Mouse (Mus musculus): ENCODE measurements around the gene Rnaseh2a. TPM values are rescaled to one million over a fixed set of nuclear protein-coding genes. Genes with fewer than 3 reads are reported as not detected.

The Rnaseh2a gene
- polyA plus RNA-seq (2012; ENCODE audit: insufficient read depth, insufficient read length, missing spikeins): 39.8 and 40.7 TPM in 2 replicates

DNA sequence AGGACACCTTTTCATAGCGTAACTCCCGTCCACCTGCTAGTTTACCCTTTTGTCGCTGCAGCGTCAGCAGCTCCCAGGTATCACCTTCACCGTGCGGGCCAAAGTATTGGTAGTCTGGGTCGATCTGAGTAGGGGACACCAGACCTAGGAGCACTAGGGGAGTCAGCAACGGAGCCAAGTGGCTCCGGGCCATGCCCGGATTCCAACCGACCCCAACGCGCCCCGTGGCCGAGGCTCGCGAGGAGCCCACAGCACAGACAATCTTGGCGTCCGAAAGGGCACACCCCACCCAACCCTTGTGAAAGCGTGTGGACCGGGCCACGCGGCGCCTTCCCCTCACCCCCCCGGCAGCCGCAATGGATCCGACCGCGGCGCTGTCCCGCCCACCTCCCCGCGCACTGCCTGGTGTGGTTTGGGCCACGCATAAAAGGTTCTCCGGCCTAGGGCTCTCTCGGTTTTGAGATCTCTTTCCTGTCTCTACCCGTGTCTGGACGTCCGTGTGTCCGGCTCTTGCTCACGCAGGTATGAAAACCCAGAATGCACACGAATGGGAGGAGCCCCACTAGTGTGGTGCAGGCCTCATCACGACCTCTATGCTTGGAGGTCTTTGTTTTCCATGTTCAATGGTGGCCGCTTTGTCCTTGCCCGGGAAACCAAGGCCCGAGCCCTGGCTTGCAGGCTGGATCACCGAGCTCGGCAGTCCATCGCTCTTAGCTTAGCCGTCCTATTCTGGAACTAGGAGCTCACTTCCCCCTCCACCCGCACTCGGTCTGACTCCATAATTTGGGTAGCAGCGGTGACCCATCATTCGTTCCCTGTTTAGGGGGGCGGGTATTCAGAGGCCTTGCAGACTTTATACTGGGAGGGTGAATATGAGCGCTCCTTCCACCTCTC is at the start of gene Rnaseh2a, which contains the start of the genes Gm49661 and Prdx2:
TSS of gene Rnaseh2a (minus strand) at position 527 of the 894 bp plus-strand sequence.
TSS of gene Gm49661 (minus strand) at position 193 of the 894 bp plus-strand sequence.
TSS of gene Prdx2 (plus strand) at position 347 of the 894 bp plus-strand sequence.
- TF ChIP-seq POLR2A (IDR thresholded peaks at IDR 0.05; ENCODE audit: borderline replicate concordance, low read depth, low read length) (peak; percentile 85; the same call in 1 of the 2 replicates), CTCF (IDR thresholded peaks at IDR 0.05; ENCODE audit: low read depth, low read length) (no peak)
- H3K4me3 ChIP-seq (ENCODE audit: insufficient read depth, low read length): peak within 1 kb of the TSS; percentile 80
- peak within 1 kb of the TSS; percentile 87 for H3K27ac ChIP-seq (ENCODE audit: insufficient read depth, low read depth, low read length)
- peaks cover 22% of the 10 kb centered on the region for H3K4me1 ChIP-seq (ENCODE audit: control insufficient read depth, insufficient read depth, low read length)

DNA sequence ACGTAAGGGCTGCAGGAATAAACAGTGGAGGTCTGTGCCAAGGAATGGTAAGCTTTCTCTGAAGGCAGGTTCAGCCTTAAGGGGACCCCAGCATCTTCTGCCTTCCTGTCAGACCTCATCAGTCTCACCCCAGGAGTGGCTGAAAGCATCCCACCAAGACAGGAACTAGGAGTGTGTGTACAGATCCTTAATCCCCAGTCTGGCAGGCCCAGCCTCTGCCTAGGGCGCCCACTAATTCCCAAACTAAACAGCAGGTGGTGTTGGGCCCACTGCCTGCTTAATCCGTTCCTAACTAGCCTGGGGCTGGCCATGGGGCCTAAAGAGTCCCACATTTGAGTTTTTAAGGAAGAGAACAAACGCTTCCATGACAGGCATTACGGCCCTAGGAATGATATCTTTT is 47.6 kb upstream of the Rnaseh2a start:
- Histone ChIP-seq H3K4me3 (ENCODE audit: insufficient read depth, low read length) (no peak overlapping the region), H3K27ac (ENCODE audit: insufficient read depth, low read depth, low read length) (no peak overlapping the region), H3K4me1 (ENCODE audit: control insufficient read depth, insufficient read depth, low read length) (no peaks in the 10 kb centered on the region)
- TF ChIP-seq CTCF (IDR thresholded peaks at IDR 0.05; ENCODE audit: low read depth, low read length): no peak
- TF ChIP-seq POLR2A (IDR thresholded peaks at IDR 0.05; ENCODE audit: borderline replicate concordance, low read depth, low read length): no peak

GRCm38 (mm10) chr8:85016724-85017123 is 47.2 kb upstream of the Rnaseh2a start:
- Histone ChIP-seq H3K27ac (ENCODE audit: insufficient read depth, low read depth, low read length) (no peak overlapping the region), H3K4me3 (ENCODE audit: insufficient read depth, low read length) (no peak overlapping the region), H3K4me1 (ENCODE audit: control insufficient read depth, insufficient read depth, low read length) (no peaks in the 10 kb centered on the region)
- TF ChIP-seq CTCF (IDR thresholded peaks at IDR 0.05; ENCODE audit: low read depth, low read length) (no peak), POLR2A (IDR thresholded peaks at IDR 0.05; ENCODE audit: borderline replicate concordance, low read depth, low read length) (no peak)

DNA sequence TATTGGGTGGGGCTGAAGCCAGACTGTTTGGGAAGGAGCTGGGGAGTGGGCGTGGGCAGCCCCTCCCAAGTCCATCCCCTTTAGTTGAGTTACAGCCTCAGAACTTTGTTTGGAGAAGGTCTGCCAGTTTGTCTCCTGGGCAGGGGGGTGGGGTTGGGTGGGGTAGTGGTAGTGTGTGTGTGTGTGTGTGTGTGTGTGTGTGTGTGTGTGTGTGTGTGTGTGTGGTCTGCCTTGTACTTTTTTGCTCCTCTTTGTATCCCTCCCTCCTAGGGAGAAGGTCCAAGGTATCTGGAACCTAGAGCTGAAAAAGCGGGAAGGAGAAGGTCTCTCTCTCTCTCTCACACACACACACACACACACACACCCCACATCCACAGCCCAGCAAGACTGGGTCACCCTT is 44.9 kb upstream of the Rnaseh2a start, which contains the start of gene Best2:
TSS of gene Best2 (minus strand) at position 101 of the 400 bp plus-strand sequence.
- Histone ChIP-seq H3K4me1 (ENCODE audit: control insufficient read depth, insufficient read depth, low read length) (no peaks in the 10 kb centered on the region), H3K27ac (ENCODE audit: insufficient read depth, low read depth, low read length) (no peak within 1 kb of the TSS), H3K4me3 (ENCODE audit: insufficient read depth, low read length) (no peak within 1 kb of the TSS)
- TF ChIP-seq POLR2A (IDR thresholded peaks at IDR 0.05; ENCODE audit: borderline replicate concordance, low read depth, low read length): no peak
- no peak for TF ChIP-seq CTCF (IDR thresholded peaks at IDR 0.05; ENCODE audit: low read depth, low read length)

DNA sequence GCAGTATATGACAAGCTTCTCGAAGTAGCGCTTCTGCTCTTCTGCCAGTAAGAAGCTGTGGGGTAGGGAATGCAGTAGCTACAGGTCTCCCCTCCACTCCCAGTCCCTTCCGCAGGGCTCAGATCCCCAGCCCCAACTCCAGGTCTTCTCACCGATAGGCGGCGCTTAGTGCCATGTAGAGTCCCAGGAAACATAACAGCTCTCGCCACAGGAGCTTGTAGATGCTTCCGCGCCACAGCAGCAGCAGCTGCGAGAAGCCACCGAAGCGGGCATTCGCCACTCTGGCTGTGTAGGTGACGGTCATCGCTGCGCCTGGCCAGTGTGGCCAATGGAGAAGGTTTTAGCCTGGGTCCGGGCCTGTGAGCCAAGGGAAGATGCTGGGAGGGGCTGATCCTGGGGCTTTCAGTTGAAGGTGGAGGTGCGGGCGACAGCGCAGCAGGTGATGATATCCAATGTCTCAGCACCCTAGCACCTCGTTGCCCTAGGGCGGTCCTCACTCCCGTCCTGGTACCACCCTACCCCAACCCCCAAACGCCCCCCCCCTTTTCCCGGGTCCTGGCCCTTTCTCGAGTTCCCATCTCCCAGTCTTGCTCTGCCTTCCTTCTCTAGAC is 43.8 kb upstream of the Rnaseh2a start:
- Histone ChIP-seq H3K4me1 (ENCODE audit: control insufficient read depth, insufficient read depth, low read length) (no peaks in the 10 kb centered on the region), H3K27ac (ENCODE audit: insufficient read depth, low read depth, low read length) (no peak overlapping the region), H3K4me3 (ENCODE audit: insufficient read depth, low read length) (no peak overlapping the region)
- TF ChIP-seq POLR2A (IDR thresholded peaks at IDR 0.05; ENCODE audit: borderline replicate concordance, low read depth, low read length) (no peak), CTCF (IDR thresholded peaks at IDR 0.05; ENCODE audit: low read depth, low read length) (peak; percentile 32; the same call in 1 of the 2 replicates)

DNA sequence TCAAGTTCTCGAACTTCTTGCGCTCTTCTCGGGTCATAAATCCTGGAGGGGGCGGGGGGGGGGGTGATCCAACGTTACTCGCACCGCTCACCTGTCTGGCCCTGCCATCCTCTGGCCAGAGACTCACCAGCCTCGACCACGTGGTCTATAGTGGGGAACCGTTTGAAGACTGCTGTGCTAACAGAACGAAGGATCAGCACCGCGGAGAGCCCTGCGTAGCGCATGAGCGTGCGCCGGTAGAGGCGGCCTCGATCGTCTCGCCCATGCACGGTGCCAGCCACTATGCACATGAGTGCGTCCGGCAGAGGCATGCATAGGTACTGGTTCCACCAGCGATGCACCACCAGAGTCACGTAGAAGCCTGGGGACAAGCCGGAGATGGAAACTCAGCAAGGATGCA is 41.7 kb upstream of the Rnaseh2a start:
- no peaks in the 10 kb centered on the region for H3K4me1 ChIP-seq (ENCODE audit: control insufficient read depth, insufficient read depth, low read length)
- no peak overlapping the region for H3K4me3 ChIP-seq (ENCODE audit: insufficient read depth, low read length)
- H3K27ac ChIP-seq (ENCODE audit: insufficient read depth, low read depth, low read length): no peak overlapping the region
- TF ChIP-seq POLR2A (IDR thresholded peaks at IDR 0.05; ENCODE audit: borderline replicate concordance, low read depth, low read length) (no peak), CTCF (IDR thresholded peaks at IDR 0.05; ENCODE audit: low read depth, low read length) (no peak)

DNA sequence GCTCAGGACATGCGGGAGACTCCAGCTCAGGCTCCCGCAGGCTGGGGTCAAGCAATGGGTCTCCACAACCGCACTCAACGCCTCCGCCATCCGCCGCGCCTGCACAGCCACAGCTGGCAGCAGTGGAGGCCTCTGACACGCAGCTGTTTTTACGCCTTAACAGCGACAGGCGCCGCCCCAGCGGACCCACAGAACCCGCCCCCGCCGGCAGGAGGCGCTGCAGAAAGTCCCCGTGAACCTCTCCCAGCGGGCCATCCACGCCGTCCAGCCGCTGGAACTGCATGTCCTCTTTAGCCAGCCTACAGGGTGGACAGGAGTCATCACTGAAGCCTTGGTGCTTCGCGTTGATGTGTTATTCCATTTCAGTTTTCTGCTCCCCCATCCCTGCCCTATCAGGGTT is 38.1 kb upstream of the Rnaseh2a start:
- Histone ChIP-seq H3K27ac (ENCODE audit: insufficient read depth, low read depth, low read length) (no peak overlapping the region), H3K4me1 (ENCODE audit: control insufficient read depth, insufficient read depth, low read length) (no peaks in the 10 kb centered on the region), H3K4me3 (ENCODE audit: insufficient read depth, low read length) (no peak overlapping the region)
- TF ChIP-seq POLR2A (IDR thresholded peaks at IDR 0.05; ENCODE audit: borderline replicate concordance, low read depth, low read length): no peak
- TF ChIP-seq CTCF (IDR thresholded peaks at IDR 0.05; ENCODE audit: low read depth, low read length): no peak

DNA sequence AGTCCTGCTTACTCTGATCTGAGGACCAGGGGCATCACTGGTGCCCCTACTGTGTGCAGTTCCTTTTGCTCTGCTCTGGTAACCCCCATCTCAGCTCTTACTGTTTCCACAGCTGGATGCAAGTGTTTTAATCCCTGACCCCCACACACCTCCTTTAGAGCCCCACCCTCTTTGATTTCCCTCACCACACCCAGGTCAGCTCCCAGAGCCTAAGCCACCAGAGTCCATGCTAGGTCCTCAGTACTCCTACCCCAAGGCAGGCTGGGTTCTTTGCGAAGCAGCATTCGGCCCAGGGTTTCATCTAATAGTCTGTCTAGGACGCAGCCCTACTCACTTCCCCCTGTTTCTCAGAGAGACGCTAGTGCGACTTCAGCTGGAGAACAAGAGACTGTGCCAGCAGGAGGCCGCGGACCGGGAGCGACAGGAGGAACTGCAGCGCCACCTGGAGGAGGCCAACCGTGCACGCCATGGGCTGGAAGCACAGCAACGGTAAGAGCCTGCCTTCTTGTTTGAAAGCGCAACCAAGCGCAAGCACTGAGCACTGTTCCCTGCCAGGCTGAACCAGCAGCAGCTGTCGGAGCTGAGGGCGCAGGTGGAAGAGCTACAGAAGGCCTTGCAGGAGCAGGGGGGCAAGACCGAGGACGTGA is 28.2 kb upstream of the Rnaseh2a start:
- no peak overlapping the region for H3K27ac ChIP-seq (ENCODE audit: insufficient read depth, low read depth, low read length)
- no peak for TF ChIP-seq POLR2A (IDR thresholded peaks at IDR 0.05; ENCODE audit: borderline replicate concordance, low read depth, low read length)
- peak; percentile 43; the same call in 1 of the 2 replicates for TF ChIP-seq CTCF (IDR thresholded peaks at IDR 0.05; ENCODE audit: low read depth, low read length)
- H3K4me3 ChIP-seq (ENCODE audit: insufficient read depth, low read length): no peak overlapping the region
- peaks cover 4% of the 10 kb centered on the region; the same call in 1 of the 2 replicates for H3K4me1 ChIP-seq (ENCODE audit: control insufficient read depth, insufficient read depth, low read length)

GRCm38 (mm10) chr8:84996978-84997377 is 27.4 kb upstream of the Rnaseh2a start:
- TF ChIP-seq CTCF (IDR thresholded peaks at IDR 0.05; ENCODE audit: low read depth, low read length) (no peak), POLR2A (IDR thresholded peaks at IDR 0.05; ENCODE audit: borderline replicate concordance, low read depth, low read length) (no peak)
- Histone ChIP-seq H3K4me3 (ENCODE audit: insufficient read depth, low read length) (no peak overlapping the region), H3K4me1 (ENCODE audit: control insufficient read depth, insufficient read depth, low read length) (peaks cover 4% of the 10 kb centered on the region; the same call in 1 of the 2 replicates), H3K27ac (ENCODE audit: insufficient read depth, low read depth, low read length) (no peak overlapping the region)

Data from bone marrow macrophage, adult 2 months (primary cell).